Mouse (Mus musculus): ENCODE results near the gene Micall1.

DNA sequence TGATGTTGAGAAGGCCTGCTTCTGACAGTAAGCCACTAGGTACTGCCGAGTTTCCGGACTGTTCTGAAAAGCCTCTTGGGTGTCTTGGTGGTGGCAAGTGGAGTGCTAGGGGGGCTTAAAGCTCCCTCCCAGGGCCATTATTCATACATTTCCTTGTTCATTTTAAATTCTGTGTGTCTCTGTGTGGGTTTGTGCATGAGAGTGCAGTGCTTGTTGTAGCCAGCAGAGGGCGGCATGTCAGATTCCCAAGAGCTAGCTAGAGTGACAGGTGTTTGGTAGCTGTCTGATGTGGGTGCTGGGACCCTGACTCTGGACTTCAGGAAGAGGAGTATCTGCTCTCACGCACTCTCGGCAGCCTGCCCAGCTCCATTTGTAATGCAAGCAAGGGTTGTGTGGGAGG, 19.5 kb downstream of the Micall1 start:
- peak; percentile 66 for TF ChIP-seq CTCF (IDR thresholded peaks at IDR 0.05; ENCODE audit: low read depth)
- no peak for TF ChIP-seq EP300 (IDR thresholded peaks at IDR 0.05; ENCODE audit: low read depth)
